Mouse (Mus musculus) telencephalon, adult 2 months (tissue): ENCODE measurements at regions not wholly inside any gene's neighbourhood (a gene's known extent, or its start where the extent isn't known, plus 50 kb on each side); places are given as distances from the start of the nearest gene placed in this dataset.

Experiments
- DNase-seq: peaks from one replicate; pipeline ENCODE4 v3.0.0-alpha.2; 2011; ENCODE audit warnings: low read depth, low spot score

DNA sequence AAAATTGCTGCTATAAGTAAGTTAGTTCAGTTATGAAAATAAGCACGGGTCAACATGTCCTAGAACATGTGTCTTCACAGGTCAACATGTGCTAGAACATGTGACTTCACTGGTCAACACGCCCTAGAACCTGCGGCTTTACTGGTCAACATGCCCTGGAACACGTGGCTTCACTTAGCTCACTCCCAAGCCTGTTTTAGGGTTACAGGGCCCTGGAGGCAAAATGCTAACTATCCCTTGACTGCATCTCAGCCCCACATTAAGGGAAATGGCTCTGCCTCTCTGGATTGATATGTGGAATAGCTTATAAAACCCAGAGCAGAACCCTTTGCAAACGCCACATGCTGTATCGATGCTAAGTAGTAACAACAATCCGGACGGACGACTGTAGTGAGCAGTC lies 67.8 kb downstream of the Nkx6-1 start:
- DNase-seq, result no peak

DNA sequence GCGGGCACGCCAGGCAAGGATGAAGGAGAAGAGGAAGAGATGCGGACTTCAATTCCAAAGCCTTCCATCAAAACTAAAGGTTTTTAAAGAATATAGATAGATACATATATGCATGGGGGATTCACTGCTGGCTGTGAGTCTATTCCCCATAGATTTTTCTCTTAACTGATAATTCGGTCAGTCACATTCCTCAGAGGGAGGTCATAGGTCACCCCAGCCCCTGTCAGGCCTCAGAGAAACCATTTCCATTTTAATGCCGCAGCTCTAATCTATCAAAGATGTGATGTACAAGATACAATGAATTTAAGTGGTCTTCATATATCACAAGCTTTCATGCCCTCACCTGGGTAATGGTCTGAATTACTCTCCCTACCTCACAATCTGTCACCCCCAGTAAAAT lies 73.6 kb downstream of the Nkx6-1 start:
- no peak for DNase-seq

GRCm38 (mm10) chr5:101590341-101591124 lies 74.3 kb downstream of the Nkx6-1 start:
- DNase-seq, result no peak

DNA sequence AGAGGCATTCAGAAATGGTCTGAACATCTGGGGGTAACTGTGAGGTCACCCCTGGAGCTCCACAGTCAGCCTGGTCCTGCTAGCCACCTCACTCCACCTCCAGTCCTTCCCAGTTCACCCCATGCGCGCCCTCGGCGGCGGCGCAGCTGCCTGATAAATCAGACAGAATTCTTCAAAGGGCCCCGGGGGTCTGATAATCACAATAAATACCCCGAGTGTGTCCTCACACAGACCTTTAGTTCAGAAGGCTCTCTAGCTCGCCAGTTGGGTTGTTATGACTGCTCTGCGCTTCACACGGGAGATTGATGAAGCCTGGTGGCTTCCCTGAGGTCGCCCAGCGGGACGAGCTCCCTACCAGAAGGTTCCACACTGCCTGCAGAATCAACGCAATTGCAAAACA lies 91.8 kb downstream of the Nkx6-1 start:
- DNase-seq, result no peak

GRCm38 (mm10) chr5:101565770-101566169 lies 99.0 kb downstream of the Nkx6-1 start:
- DNase-seq, result no peak

GRCm38 (mm10) chr5:101560366-101560765 lies 104.4 kb downstream of the Nkx6-1 start:
- DNase-seq, result no peak

DNA sequence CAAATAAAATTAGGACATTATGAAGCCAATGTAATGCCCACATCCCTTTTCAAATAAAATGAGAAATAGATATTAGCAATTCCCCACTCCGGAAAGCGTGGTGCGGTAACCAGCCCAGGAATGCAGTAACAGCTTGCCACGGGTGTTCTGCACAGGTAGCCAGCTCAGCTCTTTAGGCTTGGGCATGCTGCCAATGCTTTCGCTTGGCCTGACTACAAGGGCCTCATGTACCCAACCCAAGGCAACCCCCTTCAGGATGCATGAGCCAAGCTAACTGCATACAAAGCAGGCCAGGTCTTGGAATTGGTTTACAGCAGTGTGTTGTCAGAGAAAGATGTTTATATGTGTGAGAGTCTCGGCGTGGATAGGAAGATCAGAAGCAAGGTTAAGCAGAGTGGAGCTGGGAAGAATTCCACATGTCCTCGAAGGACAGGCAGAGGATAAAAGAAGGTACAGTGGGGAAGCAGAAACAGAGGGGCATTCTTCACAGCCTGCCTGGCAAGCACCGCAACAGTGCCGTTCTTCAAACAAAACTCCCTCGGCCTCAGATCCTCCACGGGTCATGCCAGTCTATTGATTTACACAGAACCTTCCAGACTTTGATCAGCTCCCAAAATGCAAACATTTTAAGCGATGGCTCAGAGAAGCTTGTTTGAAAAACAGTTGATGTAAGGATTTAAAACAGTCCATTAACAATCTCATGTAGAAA lies 106.4 kb downstream of the Nkx6-1 start:
- DNase-seq, result no peak

- DNase-seq, result no peak
These were observed 107.6 kb downstream of the Nkx6-1 start for GRCm38 (mm10) chr5:101557156-101557555.

DNA sequence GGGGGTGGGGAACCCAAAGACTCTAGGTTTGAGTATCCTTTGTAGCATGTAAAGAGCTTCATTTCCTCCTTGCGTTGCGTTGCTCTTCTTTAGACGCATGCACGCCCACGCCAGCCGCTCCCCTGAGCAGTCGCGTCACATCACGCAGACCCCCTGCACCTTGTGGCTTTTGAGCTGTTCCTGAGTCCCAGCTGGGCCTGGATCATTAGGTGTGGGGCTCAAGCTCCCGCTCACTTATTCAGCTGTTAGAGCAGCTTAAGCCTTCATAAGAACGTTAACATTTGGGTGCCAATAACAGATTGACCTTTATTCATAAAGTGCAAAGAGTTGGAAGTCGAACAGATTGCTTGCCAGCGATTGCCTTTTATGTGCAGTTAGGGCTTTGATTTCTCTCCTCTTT lies 121.5 kb downstream of the Nkx6-1 start:
- DNase-seq, result no peak

- no peak for DNase-seq
These were observed 125.0 kb downstream of the Nkx6-1 start for GRCm38 (mm10) chr5:101539818-101540217.

- no peak for DNase-seq
These were observed 125.6 kb downstream of the Nkx6-1 start for GRCm38 (mm10) chr5:101539254-101539549.

DNA sequence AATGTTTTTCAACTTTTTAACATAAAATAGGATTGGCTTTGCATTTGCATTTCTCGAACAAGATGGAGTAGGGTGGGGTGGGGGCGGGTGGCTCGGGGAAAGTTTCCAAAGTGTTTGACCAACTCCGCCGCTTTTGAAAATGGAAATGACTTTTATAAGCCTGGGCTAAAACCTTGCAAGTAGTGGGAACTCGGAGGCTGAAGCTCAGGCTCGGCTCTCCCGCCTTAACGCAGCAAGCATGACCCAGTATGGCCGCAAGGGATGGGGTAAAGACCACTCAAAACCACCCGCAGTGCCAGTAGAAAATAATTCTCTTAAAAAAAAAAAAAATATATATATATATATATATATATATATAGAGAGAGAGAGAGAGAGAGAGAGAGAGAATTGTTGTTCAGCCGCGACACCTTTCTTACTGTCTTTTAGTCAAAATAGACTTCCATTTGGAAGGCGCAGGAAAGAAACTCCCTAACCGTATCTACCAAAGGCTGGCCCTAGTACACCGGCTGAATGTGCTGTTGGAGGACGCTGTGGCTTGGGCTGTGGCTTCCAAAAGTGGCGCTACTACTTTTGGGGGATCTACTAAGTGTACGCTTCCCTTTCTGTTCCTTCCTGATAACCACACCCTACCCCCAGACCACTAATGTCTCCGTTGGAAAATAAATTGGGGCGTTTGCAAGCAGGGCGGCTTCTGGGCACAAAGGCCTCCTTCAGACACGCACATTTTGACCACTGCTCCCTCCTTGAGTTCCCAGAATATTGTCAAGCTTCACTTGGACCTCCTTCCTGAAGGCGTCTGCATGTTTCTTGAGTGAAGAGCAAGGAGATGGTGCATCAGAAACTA lies 126.2 kb downstream of the Nkx6-1 start:
- no peak for DNase-seq

GRCm38 (mm10) chr5:101537518-101538380 lies 127.0 kb downstream of the Nkx6-1 start:
- no peak for DNase-seq

DNA sequence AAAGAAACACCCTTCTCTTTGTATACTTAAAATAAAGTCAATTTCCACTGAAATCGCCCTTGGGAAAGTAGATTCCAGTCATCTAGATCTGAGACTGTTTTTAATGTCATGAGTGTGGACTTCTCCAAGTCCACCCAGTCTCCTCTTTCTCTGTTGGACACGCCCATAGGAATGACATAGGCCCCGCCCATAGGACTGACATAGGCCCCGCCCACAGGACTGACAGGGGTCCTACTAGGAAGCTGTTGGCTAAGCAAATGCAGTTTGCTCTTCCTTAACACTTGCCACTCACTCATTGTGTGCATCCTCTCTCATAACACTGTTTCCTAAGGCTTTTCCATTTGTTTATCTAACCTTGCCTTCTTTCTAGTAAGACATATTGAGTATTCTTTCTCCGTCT lies 129.3 kb downstream of the Nkx6-1 start:
- no peak for DNase-seq

GRCm38 (mm10) chr5:101525346-101525745 lies 139.4 kb downstream of the Nkx6-1 start:
- no peak for DNase-seq

- DNase-seq, result no peak
These were observed 140.1 kb downstream of the Nkx6-1 start for GRCm38 (mm10) chr5:101524670-101525069.

DNA sequence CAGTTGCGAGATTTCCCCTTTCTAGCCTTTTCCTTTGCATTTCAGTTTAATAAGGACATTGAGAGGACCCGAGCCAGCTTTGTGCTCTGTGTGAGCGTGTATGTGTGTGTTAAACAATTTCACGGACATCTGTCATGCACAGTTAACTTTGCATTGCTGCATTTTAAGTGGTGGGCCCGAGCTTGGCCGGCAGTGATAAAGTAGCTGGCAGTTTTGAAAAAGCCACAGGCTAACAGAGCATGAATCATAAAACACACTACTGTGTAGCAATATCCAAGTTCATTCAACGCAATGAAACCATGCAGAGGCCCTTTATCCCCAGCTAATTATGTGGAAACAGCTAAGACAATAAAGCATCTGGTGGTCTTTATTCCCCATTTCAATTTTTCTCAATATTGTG lies 140.9 kb downstream of the Nkx6-1 start:
- no peak for DNase-seq

DNA sequence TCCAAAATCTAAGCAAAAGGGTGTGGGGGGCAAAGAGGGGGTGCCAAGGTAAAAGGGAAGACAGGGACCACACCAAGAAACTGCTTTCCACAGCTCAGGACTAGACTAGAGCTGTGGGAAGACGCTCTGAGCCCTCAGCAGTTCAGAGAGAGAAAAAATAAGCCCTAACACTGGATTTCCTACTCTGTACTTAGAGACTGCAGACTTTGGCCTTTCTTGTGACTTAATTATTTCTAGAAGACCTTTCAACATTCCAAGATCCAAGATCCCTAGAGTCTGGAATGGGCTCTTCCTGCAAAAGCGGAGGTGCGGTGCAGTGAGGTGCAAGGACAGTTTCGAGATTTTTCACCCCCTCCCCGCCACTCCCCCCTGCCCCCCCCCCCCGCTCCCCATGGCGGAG lies 141.3 kb downstream of the Nkx6-1 start:
- no peak for DNase-seq

GRCm38 (mm10) chr5:101520935-101521655 lies 143.7 kb downstream of the Nkx6-1 start:
- DNase-seq, result no peak

GRCm38 (mm10) chr5:101518791-101519547 lies 145.8 kb downstream of the Nkx6-1 start:
- no peak for DNase-seq
